Comparison of ENCODE assay signal across 8 mouse cellular contexts in genomic region chr14:72389696-72390095, GRCm38 (mm10).
DNase-seq lines count a peak whose midpoint lies in the region; TF ChIP-seq lines count a peak whose summit lies in the region.

No protein-coding gene starts in this region.

- H3K4me3 ChIP-seq in lung, adult 2 months (replicated peaks; ENCODE audit: extremely low read depth, low read depth, low read length), result no peak overlapping the region

- TF ChIP-seq POLR2A in lung, adult 2 months (IDR thresholded peaks at IDR 0.05; ENCODE audit: borderline replicate concordance, extremely low read depth, low read depth, low read length), result no peak

- WGBS in lung, adult 2 months, result 50% methylated on average over 1 of the region's 1 CpGs

- peak; percentile 4 for DNase-seq in adrenal gland, adult 8-10 months
- DNase-seq in adrenal gland, adult (ENCODE audit: inconsistent age in 2 of 2, low spot score in 1 of 2), result no peak
- peak; percentile 15 to 81 for DNase-seq in urinary bladder, adult 18-20 months (ENCODE audit: low spot score in 2 of 2)
- no peak for DNase-seq in urinary bladder, adult 2 months (ENCODE audit: low spot score)
- peak; percentile 74 for DNase-seq in heart, postnatal 4 days
- peak; percentile 31 for DNase-seq in lung, adult 2 months
- peak; percentile 38 for DNase-seq in testis, postnatal 14 days (ENCODE audit: low spot score)
- DNase-seq in left cerebral cortex, adult 8-10 months (ENCODE audit: low spot score in 2 of 2), result no peak

- no peaks in the 10 kb centered on the region; the same call in 1 of the 2 replicates for H3K4me1 ChIP-seq in lung, adult 2 months (ENCODE audit: control insufficient read depth, insufficient read depth, low read length)

- no peak for TF ChIP-seq CTCF in lung, adult 2 months (IDR thresholded peaks at IDR 0.05; ENCODE audit: insufficient read depth, low read length)

Comparison
In these comparisons a context has a peak if more than half of its experiments do, and no peak if none do; other contexts are left out.
1. DNase-seq: peak in adrenal gland, adult 8-10 months (single experiment), urinary bladder, adult 18-20 months (2 of 2), heart, postnatal 4 days (single experiment), lung, adult 2 months (single experiment) and testis, postnatal 14 days (single experiment); none in adrenal gland, adult (0 of 2), urinary bladder, adult 2 months (single experiment) and left cerebral cortex, adult 8-10 months (0 of 2).